Comparison of ENCODE assay signal across 23 mouse cellular contexts in genomic region chr5:92838351-92838784, GRCm38 (mm10).
DNase-seq lines count a peak whose midpoint lies in the region; ATAC-seq and TF ChIP-seq lines count a peak whose summit lies in the region.
"Had no signal": no experiment of that assay in that cellular context is flagged by ENCODE, and none has a peak within 500 bp of the region (broad histone marks: within the 10 kb centered on the region; RNA-seq: fewer than 3 reads in every experiment).

No protein-coding gene starts in this region.

- peak; percentile 17; the same call in 1 of the 2 replicates for ATAC-seq in hindbrain, embryonic 14.5 days (ENCODE audit: low FRiP score)
- ATAC-seq in hindbrain, embryonic 13.5 days (ENCODE audit: low FRiP score): no peak
- peak; percentile 52; the same call in 1 of the 2 replicates for ATAC-seq in midbrain, postnatal 0 days (ENCODE audit: low FRiP score)
- ATAC-seq in midbrain, embryonic 14.5 days (ENCODE audit: low FRiP score, low TSS enrichment): no peak
- ATAC-seq in intestine, embryonic 15.5 days: peak; percentile 75
- ATAC-seq in inflammation-experienced regulatory T-cells, adult 6 months: no peak

- no peaks in the 10 kb centered on the region for H3K36me3 ChIP-seq in hindbrain, embryonic 14.5 days (replicated peaks; ENCODE audit: control insufficient read depth, insufficient read depth)
- H3K36me3 ChIP-seq in hindbrain, embryonic 13.5 days: no peaks in the 10 kb centered on the region
- H3K36me3 ChIP-seq in midbrain, postnatal 0 days (ENCODE audit: insufficient read depth, low read length): no peaks in the 10 kb centered on the region
- H3K36me3 ChIP-seq in midbrain, embryonic 14.5 days (ENCODE audit: control insufficient read depth, insufficient read depth, low read length): no peaks in the 10 kb centered on the region
- no peaks in the 10 kb centered on the region for H3K36me3 ChIP-seq in intestine, embryonic 15.5 days
- H3K36me3 ChIP-seq: hindbrain, embryonic 15.5 days; kidney, embryonic 15.5 days; limb, embryonic 12.5 days; lung, embryonic 15.5 days; neural tube, embryonic 15.5 days had no signal

- no peaks in the 10 kb centered on the region for H3K27me3 ChIP-seq in hindbrain, embryonic 14.5 days (ENCODE audit: control insufficient read depth, insufficient read depth, low read length)
- no peaks in the 10 kb centered on the region for H3K27me3 ChIP-seq in hindbrain, embryonic 13.5 days
- H3K27me3 ChIP-seq in midbrain, postnatal 0 days (ENCODE audit: insufficient read depth, low read length): no peaks in the 10 kb centered on the region
- no peaks in the 10 kb centered on the region for H3K27me3 ChIP-seq in midbrain, embryonic 14.5 days (ENCODE audit: control insufficient read depth, insufficient read depth, low read length)
- no peaks in the 10 kb centered on the region for H3K27me3 ChIP-seq in intestine, embryonic 15.5 days (replicated peaks)
- H3K27me3 ChIP-seq: hindbrain, embryonic 15.5 days; kidney, embryonic 15.5 days; limb, embryonic 12.5 days; lung, embryonic 15.5 days; neural tube, embryonic 15.5 days had no signal

- no peak overlapping the region for H3K4me3 ChIP-seq in hindbrain, embryonic 14.5 days (replicated peaks; ENCODE audit: low read length)
- H3K4me3 ChIP-seq in hindbrain, embryonic 13.5 days: no peak overlapping the region
- H3K4me3 ChIP-seq in midbrain, postnatal 0 days (ENCODE audit: low read depth, low read length): no peak overlapping the region
- no peak overlapping the region for H3K4me3 ChIP-seq in midbrain, embryonic 14.5 days (replicated peaks; ENCODE audit: low read depth, low read length)
- H3K4me3 ChIP-seq in intestine, embryonic 15.5 days (replicated peaks): no peak overlapping the region
- H3K4me3 ChIP-seq: gastrocnemius, adult 2 months; hindbrain, embryonic 15.5 days; kidney, embryonic 15.5 days; limb, embryonic 12.5 days; lung, embryonic 15.5 days; myocyte; neural tube, embryonic 15.5 days had no signal

- no peaks in the 10 kb centered on the region for H3K4me1 ChIP-seq in hindbrain, embryonic 14.5 days (replicated peaks; ENCODE audit: control insufficient read depth, insufficient read depth, low read length)
- peaks cover 10% of the 10 kb centered on the region; the same call in 1 of the 2 replicates for H3K4me1 ChIP-seq in hindbrain, embryonic 13.5 days (replicated peaks)
- H3K4me1 ChIP-seq in midbrain, postnatal 0 days (ENCODE audit: insufficient read depth, low read length): no peaks in the 10 kb centered on the region
- H3K4me1 ChIP-seq in midbrain, embryonic 14.5 days (ENCODE audit: control insufficient read depth, insufficient read depth, low read length): peaks cover under 1% of the 10 kb centered on the region; the same call in 1 of the 2 replicates
- peaks cover 21% of the 10 kb centered on the region for H3K4me1 ChIP-seq in intestine, embryonic 15.5 days (replicated peaks)
- H3K4me1 ChIP-seq: hindbrain, embryonic 15.5 days; limb, embryonic 12.5 days had no signal

- no peak for DNase-seq in hindbrain, embryonic 14.5 days (ENCODE audit: low spot score)
- DNase-seq in midbrain, postnatal 0 days (ENCODE audit: low spot score): peak; percentile 40
- DNase-seq in midbrain, embryonic 14.5 days: no peak
- no peak for DNase-seq in heart, adult 9 months (ENCODE audit: low spot score in 2 of 2)
- DNase-seq: adrenal gland, postnatal 14 days; cerebellum, adult 11-12 months; cerebellum, postnatal 14 days; gastrocnemius, adult 2 months; heart, postnatal 10 days; kidney, postnatal 4 days; lung, postnatal 4 days; thymus, adult 18-20 months had no signal

- H3K27ac ChIP-seq in hindbrain, embryonic 14.5 days: no peak overlapping the region
- H3K27ac ChIP-seq in hindbrain, embryonic 13.5 days: no peak overlapping the region
- H3K27ac ChIP-seq in midbrain, postnatal 0 days (ENCODE audit: low read depth, low read length): no peak overlapping the region
- H3K27ac ChIP-seq in midbrain, embryonic 14.5 days (replicated peaks; ENCODE audit: low read depth, low read length): no peak overlapping the region
- H3K27ac ChIP-seq in intestine, embryonic 15.5 days: no peak overlapping the region
- H3K27ac ChIP-seq: gastrocnemius, adult 2 months; hindbrain, embryonic 15.5 days; kidney, embryonic 15.5 days; limb, embryonic 12.5 days; liver, embryonic 14.5 days; lung, embryonic 15.5 days; neural tube, embryonic 15.5 days had no signal

- H3K9me3 ChIP-seq in hindbrain, embryonic 14.5 days (ENCODE audit: control insufficient read depth, low read length): no peaks in the 10 kb centered on the region
- H3K9me3 ChIP-seq in hindbrain, embryonic 13.5 days: no peaks in the 10 kb centered on the region
- H3K9me3 ChIP-seq in midbrain, postnatal 0 days (ENCODE audit: low read length): no peaks in the 10 kb centered on the region
- peaks cover 3% of the 10 kb centered on the region; the same call in 1 of the 2 replicates for H3K9me3 ChIP-seq in midbrain, embryonic 14.5 days (ENCODE audit: control insufficient read depth, low read length)
- no peaks in the 10 kb centered on the region for H3K9me3 ChIP-seq in intestine, embryonic 15.5 days
- H3K9me3 ChIP-seq: hindbrain, embryonic 15.5 days; kidney, embryonic 15.5 days; limb, embryonic 12.5 days; lung, embryonic 15.5 days; neural tube, embryonic 15.5 days had no signal

- WGBS in hindbrain, embryonic 14.5 days: 83% methylated on average over 9 of the region's 9 CpGs
- WGBS in hindbrain, embryonic 13.5 days: 87% methylated on average over 9 of the region's 9 CpGs
- 79% methylated on average over 9 of the region's 9 CpGs for WGBS in midbrain, postnatal 0 days
- 92% methylated on average over 9 of the region's 9 CpGs for WGBS in midbrain, embryonic 14.5 days
- 74% methylated on average over 9 of the region's 9 CpGs for WGBS in intestine, embryonic 15.5 days

- H3K9ac ChIP-seq in hindbrain, embryonic 14.5 days: no peak overlapping the region
- no peak overlapping the region for H3K9ac ChIP-seq in hindbrain, embryonic 13.5 days
- no peak overlapping the region for H3K9ac ChIP-seq in midbrain, postnatal 0 days (replicated peaks; ENCODE audit: low read length, poor library complexity, severe bottlenecking)
- no peak overlapping the region for H3K9ac ChIP-seq in midbrain, embryonic 14.5 days (replicated peaks; ENCODE audit: low read length)
- H3K9ac ChIP-seq in intestine, embryonic 15.5 days: no peak overlapping the region
- H3K9ac ChIP-seq: hindbrain, embryonic 15.5 days; kidney, embryonic 15.5 days; limb, embryonic 12.5 days; liver, embryonic 14.5 days; lung, embryonic 15.5 days; neural tube, embryonic 15.5 days had no signal

- TF ChIP-seq CTCF in midbrain, postnatal 0 days (IDR thresholded peaks at IDR 0.05): no peak

- no peak overlapping the region for H3K4me2 ChIP-seq in hindbrain, embryonic 14.5 days (replicated peaks)
- H3K4me2 ChIP-seq in hindbrain, embryonic 13.5 days: no peak overlapping the region
- H3K4me2 ChIP-seq in midbrain, postnatal 0 days (ENCODE audit: low read depth, low read length, poor library complexity, severe bottlenecking): no peak overlapping the region
- H3K4me2 ChIP-seq in midbrain, embryonic 14.5 days (ENCODE audit: low read length): no peak overlapping the region
- H3K4me2 ChIP-seq in intestine, embryonic 15.5 days (replicated peaks): no peak overlapping the region
- H3K4me2 ChIP-seq: heart, embryonic 11.5 days; hindbrain, embryonic 15.5 days; kidney, embryonic 15.5 days; limb, embryonic 12.5 days; lung, embryonic 15.5 days; neural tube, embryonic 15.5 days had no signal

Comparison
In these comparisons a context has a peak if more than half of its experiments do, and no peak if none do; other contexts are left out.
1. ATAC-seq: peak in hindbrain, embryonic 14.5 days (single experiment), midbrain, postnatal 0 days (single experiment) and intestine, embryonic 15.5 days (single experiment); none in hindbrain, embryonic 13.5 days (single experiment), midbrain, embryonic 14.5 days (single experiment) and inflammation-experienced regulatory T-cells, adult 6 months (single experiment).